Mouse (Mus musculus) embryonic fibroblast, embryonic 13.5 days (primary cell): ENCODE measurements at regions not wholly inside any gene's neighbourhood (a gene's known extent, or its start where the extent isn't known, plus 50 kb on each side); places are given as distances from the start of the nearest gene placed in this dataset.

Source experiments
- CTCF ChIP-seq: IDR thresholded peaks from 2 replicates; pipeline ENCODE4 v1.5.1; 2011; ENCODE audit warnings: mild to moderate bottlenecking, control low read depth, low read length, moderate library complexity, borderline replicate concordance; ENCODE audit not compliant: insufficient read depth
- POLR2A ChIP-seq: IDR thresholded peaks from 2 replicates; pipeline ENCODE4 v1.6.1; 2011; ENCODE audit warnings: low read depth, mild to moderate bottlenecking, control low read depth, low read length, moderate library complexity

GRCm38 (mm10) chr10:111622789-111623188 lies 116.7 kb downstream of the Phlda1 start:
- no peak for TF ChIP-seq CTCF
- no peak for TF ChIP-seq POLR2A
